Mouse (Mus musculus): ENCODE measurements around the gene Tcf7l1.

The Tcf7l1 gene

DNA sequence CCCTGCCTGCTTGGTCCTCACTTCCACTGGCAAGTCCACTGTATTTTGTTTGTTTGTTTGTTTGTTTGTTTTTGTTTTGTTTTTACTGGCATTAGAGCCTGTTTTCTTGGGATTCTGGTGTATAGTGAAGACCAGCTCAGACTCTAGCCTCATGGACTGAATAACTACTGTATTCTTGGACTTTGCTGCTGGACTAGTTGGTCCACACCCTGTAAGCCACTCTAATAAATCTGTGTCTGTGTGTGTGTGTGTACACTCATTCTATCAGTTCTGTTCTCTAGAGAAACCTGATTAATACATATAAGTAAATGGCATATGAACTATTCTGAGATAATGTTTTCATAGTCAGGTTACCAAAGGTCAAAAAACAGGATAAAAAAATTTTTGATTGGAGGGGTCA lies 198.9 kb downstream of the Tcf7l1 start:
- DNase-seq (ENCODE audit: low spot score): no peak

DNA sequence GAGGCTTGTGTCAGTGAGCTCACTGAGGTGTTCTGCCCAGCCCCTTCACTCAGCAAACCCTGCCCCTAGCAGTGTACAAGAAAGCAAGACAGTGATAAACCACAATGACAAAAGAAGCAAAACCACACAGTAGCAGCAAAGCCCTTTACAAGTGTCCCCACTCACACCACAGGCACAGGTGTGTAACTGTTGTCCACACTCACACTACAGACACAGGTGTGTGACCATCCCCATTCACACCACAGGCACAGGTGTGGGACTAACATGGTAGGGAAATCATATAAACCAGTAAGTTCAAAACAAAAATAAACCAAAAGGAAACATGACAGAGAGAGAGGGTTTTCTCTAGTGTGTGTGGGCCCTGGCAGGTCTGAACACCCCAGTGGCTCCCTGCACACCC lies 200.7 kb downstream of the Tcf7l1 start:
- DNase-seq (ENCODE audit: low spot score): no peak

DNA sequence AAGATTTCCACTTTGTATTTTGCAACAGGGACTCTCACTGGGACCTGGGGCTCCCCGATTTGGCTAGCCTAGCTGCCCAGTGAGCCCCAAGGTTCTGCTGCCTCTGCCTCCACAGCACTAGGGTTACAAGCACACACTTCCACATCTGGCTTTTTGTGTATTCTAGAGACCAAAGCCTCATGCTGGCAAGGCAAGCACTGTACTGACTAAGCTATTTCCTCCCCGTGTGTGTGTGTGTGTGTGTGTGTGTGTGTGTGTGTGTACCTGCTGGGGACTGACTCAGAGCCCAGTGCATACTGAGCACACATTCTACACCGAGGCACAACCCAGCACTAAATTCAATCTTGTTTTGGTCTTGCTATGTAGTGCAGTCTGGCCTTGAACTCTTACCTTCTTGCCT lies 202.4 kb downstream of the Tcf7l1 start:
- DNase-seq (ENCODE audit: low spot score): no peak

DNA sequence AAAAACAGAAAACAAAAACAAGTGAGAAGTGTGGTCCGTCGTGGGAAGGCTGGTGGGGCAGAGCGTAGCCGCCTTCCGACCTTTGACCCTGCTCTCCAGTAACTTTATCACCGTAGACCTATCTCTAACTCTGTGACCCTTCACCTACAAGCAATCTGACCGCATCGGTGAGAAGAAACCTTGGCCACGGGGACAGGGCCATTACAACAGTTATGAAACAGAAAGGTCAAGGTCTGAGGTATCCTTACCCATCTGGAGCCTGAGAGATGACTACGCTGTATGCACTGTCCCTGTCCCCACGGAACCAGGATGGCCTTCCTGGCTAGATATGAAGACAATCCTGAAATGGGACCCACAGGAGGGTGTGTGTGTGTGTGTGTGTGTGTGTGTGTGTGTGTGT lies 204.9 kb downstream of the Tcf7l1 start:
- no peak for DNase-seq (ENCODE audit: low spot score)

DNA sequence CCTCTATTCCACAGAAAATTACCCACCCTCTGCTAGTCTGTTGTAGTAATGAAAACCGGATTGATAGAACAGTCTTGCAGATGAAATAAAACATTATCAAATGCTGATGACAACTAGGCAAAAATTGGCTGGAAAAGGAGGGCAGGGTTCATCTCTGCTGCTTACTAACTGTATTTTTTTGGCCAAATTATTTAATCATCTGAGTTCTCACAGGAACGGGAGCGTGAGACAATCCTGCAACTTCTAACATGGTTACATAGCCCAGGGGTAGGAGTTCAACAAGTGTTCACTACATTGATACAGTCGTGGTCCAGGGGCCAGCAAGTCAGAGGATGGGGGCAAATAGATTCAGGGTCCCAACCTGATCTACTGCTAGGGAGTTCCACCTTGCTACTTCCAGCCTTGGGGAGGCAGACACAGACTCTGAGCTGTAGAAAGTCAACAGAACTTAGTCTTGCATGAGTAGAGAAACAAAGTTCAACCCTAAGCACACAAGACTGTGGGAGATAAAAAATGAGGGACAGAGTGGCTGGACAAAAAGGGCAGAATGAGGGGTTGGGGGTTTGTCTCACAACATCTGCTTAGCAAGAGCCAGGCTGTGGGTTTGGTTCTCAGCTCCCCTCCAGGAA lies 205.7 kb downstream of the Tcf7l1 start:
- DNase-seq (ENCODE audit: low spot score): no peak

DNA sequence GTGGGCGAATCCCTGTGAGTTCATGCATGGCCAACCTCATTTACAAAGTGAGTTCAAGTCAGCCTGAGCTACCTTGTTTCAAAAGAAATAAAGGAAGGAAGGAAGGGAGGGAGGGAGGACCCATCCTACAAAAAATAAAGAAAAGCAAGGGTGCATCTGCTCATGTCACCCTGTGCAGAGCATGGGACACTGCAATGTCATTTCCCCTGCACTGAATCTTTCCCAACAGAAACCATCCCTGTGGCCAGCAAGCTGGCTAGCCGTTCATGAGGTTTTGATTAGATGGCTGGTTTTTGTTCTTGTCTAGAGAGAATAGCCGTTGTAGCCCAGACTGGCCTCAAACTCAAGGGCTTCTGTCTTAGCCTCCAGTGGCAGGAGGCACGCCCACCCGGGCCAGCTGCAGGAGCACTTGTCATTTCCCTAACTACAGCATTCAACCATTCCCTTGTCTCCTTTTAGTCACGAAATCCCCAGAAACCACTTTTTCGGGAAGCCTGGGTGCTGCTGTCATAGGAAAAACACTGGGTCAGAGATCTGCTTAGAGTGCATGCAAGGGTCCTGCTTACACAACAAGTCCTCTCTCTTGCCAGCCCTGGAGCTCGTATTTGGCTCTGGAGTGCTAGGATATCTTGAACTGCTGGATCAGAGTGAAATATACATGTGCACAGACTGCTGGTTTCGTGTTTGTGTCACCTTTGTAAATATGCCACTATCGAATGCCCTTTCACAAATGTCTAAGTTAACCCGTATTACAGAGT lies 207.2 kb downstream of the Tcf7l1 start:
- DNase-seq (ENCODE audit: low spot score): no peak
